ENCODE assay signal across 8 mouse cellular contexts in the genomic region with DNA sequence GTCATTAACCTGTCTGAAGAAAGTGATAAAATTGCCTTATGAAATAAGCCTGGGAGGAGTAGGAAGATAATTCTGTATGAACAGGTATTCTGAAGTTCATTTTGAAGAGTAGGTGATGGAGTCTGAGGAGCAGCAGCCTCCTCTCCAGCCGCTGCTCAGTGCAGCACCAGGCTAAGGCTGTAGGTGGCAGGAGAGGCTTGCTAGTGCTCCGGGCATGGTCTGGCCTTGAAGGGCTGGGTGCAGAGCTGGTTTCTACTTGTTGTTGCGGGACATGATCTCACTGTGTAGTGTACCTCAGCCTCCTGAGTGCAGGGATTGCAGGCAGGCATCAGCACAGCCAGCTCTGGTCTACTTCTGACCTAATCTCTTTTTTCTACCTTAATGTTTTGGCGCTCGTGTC. TPM values are rescaled to one million over a fixed set of nuclear protein-coding genes. Genes with fewer than 3 reads are reported as not detected.
A peak's percentile ranks its signal among the peaks of the same experiment; 100 is the strongest.
DNase-seq lines count a peak whose midpoint lies in the region; ATAC-seq and TF ChIP-seq lines count a peak whose summit lies in the region.

No protein-coding gene starts in this region.

- peak; percentile 95 for ATAC-seq in Patski
- 0 out of 2 replicates have a peak, but pooled peaks have one; percentile 48 for ATAC-seq in embryonic facial prominence, embryonic 11.5 days (replicated peaks; ENCODE audit: insufficient number of reproducible peaks, low FRiP score, low TSS enrichment, low read depth)
- ATAC-seq in limb, embryonic 11.5 days (ENCODE audit: insufficient number of reproducible peaks, low FRiP score, low TSS enrichment, low read depth): no peak
- 0 out of 2 replicates have a peak, but pooled peaks have one; percentile 68 for ATAC-seq in midbrain, embryonic 16.5 days
- ATAC-seq in stomach, embryonic 15.5 days (ENCODE audit: insufficient read depth, low FRiP score, low read depth): peak; percentile 68

- H3K9ac ChIP-seq in embryonic facial prominence, embryonic 11.5 days (replicated peaks; ENCODE audit: low read length): no peak overlapping the region
- H3K9ac ChIP-seq in limb, embryonic 11.5 days (ENCODE audit: low read length): no peak overlapping the region
- H3K9ac ChIP-seq in midbrain, embryonic 16.5 days (ENCODE audit: low read depth, low read length): no peak overlapping the region
- H3K9ac ChIP-seq in stomach, embryonic 15.5 days: no peak overlapping the region

- CTCF ChIA-PET in Patski (lab: Charles Lee): interaction anchor here (0.7 to 3.0 kb wide), 11 partner anchors 10 to 442 kb away, joined by 3 to 14 read pairs (median 3); no protein-coding TSS in a partner anchor

- no peaks in the 10 kb centered on the region for H3K27me3 ChIP-seq in Patski
- no peaks in the 10 kb centered on the region for H3K27me3 ChIP-seq in embryonic facial prominence, embryonic 11.5 days (ENCODE audit: control insufficient read depth, insufficient read depth, low read length)
- H3K27me3 ChIP-seq in limb, embryonic 11.5 days (ENCODE audit: control insufficient read depth, insufficient read depth, low read length): no peaks in the 10 kb centered on the region
- H3K27me3 ChIP-seq in midbrain, embryonic 16.5 days (ENCODE audit: control insufficient read depth, insufficient read depth, low read depth, low read length): no peaks in the 10 kb centered on the region
- H3K27me3 ChIP-seq in stomach, embryonic 15.5 days (replicated peaks): no peaks in the 10 kb centered on the region

- in situ Hi-C loops in Patski (cut with MboI; ENCODE audit: low pct_unique_long_range_greater_than_20kb): loop anchor here (5.0 kb wide), 1 partner anchor 440 kb away; no protein-coding TSS in a partner anchor

- DNase-seq in 3134 (ENCODE audit: extremely low read depth, insufficient read length, low spot score) (peak; percentile 22), Patski (ENCODE audit: low read depth, low spot score) (no peak)
- DNase-seq in embryonic facial prominence, embryonic 11.5 days (ENCODE audit: low spot score): peak; percentile 35
- peak; percentile 4 to 25 for DNase-seq in heart, adult 9 months (ENCODE audit: low spot score in 2 of 2)
- DNase-seq in kidney, adult 9 months: peak; percentile 81
- DNase-seq in limb, embryonic 11.5 days (ENCODE audit: low spot score): peak; percentile 55

- 74% methylated on average over 5 of the region's 5 CpGs for WGBS in embryonic facial prominence, embryonic 11.5 days
- WGBS in limb, embryonic 11.5 days: 78% methylated on average over 5 of the region's 5 CpGs
- 72% methylated on average over 5 of the region's 5 CpGs for WGBS in midbrain, embryonic 16.5 days
- 66% methylated on average over 5 of the region's 5 CpGs for WGBS in stomach, embryonic 15.5 days

- no peak overlapping the region for H3K27ac ChIP-seq in embryonic facial prominence, embryonic 11.5 days (replicated peaks; ENCODE audit: low read depth, low read length)
- no peak overlapping the region for H3K27ac ChIP-seq in limb, embryonic 11.5 days (replicated peaks; ENCODE audit: low read depth, low read length)
- H3K27ac ChIP-seq in midbrain, embryonic 16.5 days (ENCODE audit: low read length): no peak overlapping the region
- no peak overlapping the region for H3K27ac ChIP-seq in stomach, embryonic 15.5 days

- H3K4me2 ChIP-seq in embryonic facial prominence, embryonic 11.5 days (ENCODE audit: low read depth, low read length): no peak overlapping the region
- no peak overlapping the region for H3K4me2 ChIP-seq in limb, embryonic 11.5 days (ENCODE audit: low read depth, severe bottlenecking)
- H3K4me2 ChIP-seq in midbrain, embryonic 16.5 days (ENCODE audit: low read length): no peak overlapping the region
- no peak overlapping the region for H3K4me2 ChIP-seq in stomach, embryonic 15.5 days

- POLR2A ChIA-PET in Patski (lab: Charles Lee): no interaction called here

- H3K9me3 ChIP-seq in embryonic facial prominence, embryonic 11.5 days (replicated peaks; ENCODE audit: control insufficient read depth, low read length): no peaks in the 10 kb centered on the region
- H3K9me3 ChIP-seq in limb, embryonic 11.5 days (ENCODE audit: control insufficient read depth, low read length): no peaks in the 10 kb centered on the region
- no peaks in the 10 kb centered on the region for H3K9me3 ChIP-seq in midbrain, embryonic 16.5 days (replicated peaks; ENCODE audit: control insufficient read depth, low read length, poor library complexity, severe bottlenecking)
- no peaks in the 10 kb centered on the region for H3K9me3 ChIP-seq in stomach, embryonic 15.5 days

- no peak overlapping the region for H3K4me3 ChIP-seq in embryonic facial prominence, embryonic 11.5 days (ENCODE audit: low read depth, low read length)
- no peak overlapping the region for H3K4me3 ChIP-seq in limb, embryonic 11.5 days (ENCODE audit: low read depth, low read length)
- H3K4me3 ChIP-seq in midbrain, embryonic 16.5 days (ENCODE audit: low read depth, low read length): no peak overlapping the region
- no peak overlapping the region for H3K4me3 ChIP-seq in stomach, embryonic 15.5 days (replicated peaks)

- peak; percentile 87 for TF ChIP-seq CTCF in Patski (IDR thresholded peaks at IDR 0.05)

- H3K4me1 ChIP-seq in embryonic facial prominence, embryonic 11.5 days (ENCODE audit: control insufficient read depth, insufficient read depth, low read length): no peaks in the 10 kb centered on the region
- H3K4me1 ChIP-seq in limb, embryonic 11.5 days (ENCODE audit: control insufficient read depth, insufficient read depth, low read length): no peaks in the 10 kb centered on the region
- no peaks in the 10 kb centered on the region for H3K4me1 ChIP-seq in midbrain, embryonic 16.5 days (ENCODE audit: control insufficient read depth, insufficient read depth, low read length)
- no peaks in the 10 kb centered on the region for H3K4me1 ChIP-seq in stomach, embryonic 15.5 days

- H3K36me3 ChIP-seq in embryonic facial prominence, embryonic 11.5 days (replicated peaks; ENCODE audit: control insufficient read depth, insufficient read depth, low read depth, low read length): peaks cover 7% of the 10 kb centered on the region
- H3K36me3 ChIP-seq in limb, embryonic 11.5 days (ENCODE audit: control insufficient read depth, insufficient read depth, low read length): peaks cover 27% of the 10 kb centered on the region
- H3K36me3 ChIP-seq in midbrain, embryonic 16.5 days (ENCODE audit: control insufficient read depth, insufficient read depth, low read length): peaks cover 38% of the 10 kb centered on the region
- peaks cover 30% of the 10 kb centered on the region for H3K36me3 ChIP-seq in stomach, embryonic 15.5 days

RNA-seq across cellular contexts. Expression of gene Nol10, which starts 18.7 kb away (rescaled TPM):
- 18.6 TPM for polyA plus RNA-seq in Patski (2021)
- 32.3 and 37.5 TPM in 2 replicates for polyA plus RNA-seq in embryonic facial prominence, embryonic 11.5 days (2014; fragmentation: Nextera tagmentation; extraction: Ambion mirVana)
- 35.4 and 39.2 TPM in 2 replicates for polyA plus RNA-seq in limb, embryonic 11.5 days (2014; fragmentation: Nextera tagmentation; extraction: Ambion mirVana)
- polyA plus RNA-seq in midbrain, embryonic 16.5 days (2015; fragmentation: Nextera tagmentation; extraction: Ambion mirVana): 21.7 and 22.3 TPM in 2 replicates
- polyA plus RNA-seq in stomach, embryonic 15.5 days (2015; fragmentation: Nextera tagmentation; extraction: Ambion mirVana): 17.8 and 20.1 TPM in 2 replicates

RNA-seq across cellular contexts. Expression of gene Atp6v1c2, which starts 37.8 kb away (rescaled TPM):
- not detected for polyA plus RNA-seq in Patski (2021)
- polyA plus RNA-seq in embryonic facial prominence, embryonic 11.5 days (2014; fragmentation: Nextera tagmentation; extraction: Ambion mirVana): 0.17 and 0.49 TPM in 2 replicates
- 0.23 and 0.58 TPM in 2 replicates for polyA plus RNA-seq in limb, embryonic 11.5 days (2014; fragmentation: Nextera tagmentation; extraction: Ambion mirVana)
- 0.99 and 1.1 TPM in 2 replicates for polyA plus RNA-seq in midbrain, embryonic 16.5 days (2015; fragmentation: Nextera tagmentation; extraction: Ambion mirVana)
- 0.37 and 0.40 TPM in 2 replicates for polyA plus RNA-seq in stomach, embryonic 15.5 days (2015; fragmentation: Nextera tagmentation; extraction: Ambion mirVana)
